Mouse (Mus musculus): ENCODE data around the gene Rock2.

The Rock2 gene

DNA sequence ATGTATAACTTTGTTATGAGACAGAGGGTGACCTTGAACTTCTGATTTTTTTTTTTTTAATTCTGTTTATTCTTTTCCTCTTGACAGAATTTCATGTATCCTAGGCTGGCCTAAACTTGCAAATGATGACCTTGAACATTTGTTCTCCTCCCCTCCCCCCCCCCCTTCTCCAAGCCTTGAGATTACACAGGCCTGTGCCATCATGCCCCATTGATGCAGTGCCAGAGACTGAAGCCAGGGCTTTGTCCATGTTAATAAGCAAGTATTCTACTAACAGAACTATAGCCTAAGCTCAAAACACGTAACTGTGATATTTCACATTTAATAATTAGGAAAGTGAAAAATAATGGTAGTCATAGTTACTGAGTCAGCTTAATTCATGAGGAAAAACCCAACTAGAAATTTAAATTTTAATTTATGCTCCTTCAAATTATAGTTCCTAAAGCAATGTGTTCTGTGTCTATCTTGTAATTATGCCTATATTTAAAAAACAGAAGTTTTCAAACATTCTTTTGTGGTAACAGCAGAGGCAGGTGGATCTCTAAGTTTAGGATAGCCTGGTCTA, 12.7 kb downstream of the Rock2 start:
- DNase-seq = no peak

DNA sequence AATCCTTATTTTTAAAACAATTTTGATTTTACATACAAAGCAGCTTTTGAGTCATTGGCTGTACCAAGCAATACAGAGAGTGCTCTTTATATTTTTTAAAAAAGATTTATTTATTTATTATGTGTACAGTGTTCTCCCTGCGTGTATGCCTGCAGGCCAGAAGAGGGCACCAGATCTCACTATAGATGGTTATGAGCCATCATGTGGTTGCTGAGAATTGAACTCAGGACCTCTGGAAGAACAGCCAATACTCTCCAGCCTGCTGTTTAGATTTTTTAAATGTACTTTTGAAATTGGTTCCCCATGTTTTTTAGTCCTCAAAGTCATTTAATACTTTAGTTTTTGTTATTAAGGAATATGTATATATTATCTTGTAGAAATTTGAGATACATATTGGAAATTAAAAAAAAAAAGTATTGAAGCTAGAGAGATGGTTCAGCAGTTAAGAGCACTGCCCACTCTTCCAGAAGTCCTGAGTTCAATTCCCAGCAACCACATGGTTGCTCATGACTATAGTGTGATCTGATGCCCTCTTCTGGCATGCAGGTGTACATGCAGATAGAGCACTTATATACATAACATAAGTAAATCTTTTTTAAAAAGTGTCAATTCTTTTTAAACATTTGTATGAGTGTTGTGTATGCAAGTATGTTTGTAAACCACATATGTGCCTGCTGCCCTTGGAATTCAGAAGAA, 13.4 kb downstream of the Rock2 start:
- no peak for DNase-seq

DNA sequence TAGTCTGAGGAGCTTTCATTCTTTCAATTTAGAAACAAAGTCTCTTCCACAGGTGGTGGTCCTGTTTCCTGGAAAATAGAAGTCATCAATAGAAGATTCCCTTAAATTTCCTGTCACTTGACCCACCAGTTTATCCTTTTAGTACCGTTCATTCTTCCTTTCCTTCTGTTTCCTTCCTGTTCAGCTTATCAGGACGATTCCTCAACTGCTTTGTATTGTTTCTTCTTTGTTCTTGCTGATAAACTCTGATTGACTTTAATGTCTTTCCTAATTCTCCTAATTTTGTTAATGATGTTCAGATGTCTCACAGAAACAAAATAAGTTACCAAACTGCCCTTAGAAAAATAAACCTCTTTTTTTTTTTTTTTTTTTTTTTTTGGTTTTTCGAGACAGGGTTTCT, 16.8 kb downstream of the Rock2 start:
- no peak for DNase-seq

GRCm38 (mm10) chr12:16912600-16912999, 17.9 kb downstream of the Rock2 start:
- DNase-seq = no peak

DNA sequence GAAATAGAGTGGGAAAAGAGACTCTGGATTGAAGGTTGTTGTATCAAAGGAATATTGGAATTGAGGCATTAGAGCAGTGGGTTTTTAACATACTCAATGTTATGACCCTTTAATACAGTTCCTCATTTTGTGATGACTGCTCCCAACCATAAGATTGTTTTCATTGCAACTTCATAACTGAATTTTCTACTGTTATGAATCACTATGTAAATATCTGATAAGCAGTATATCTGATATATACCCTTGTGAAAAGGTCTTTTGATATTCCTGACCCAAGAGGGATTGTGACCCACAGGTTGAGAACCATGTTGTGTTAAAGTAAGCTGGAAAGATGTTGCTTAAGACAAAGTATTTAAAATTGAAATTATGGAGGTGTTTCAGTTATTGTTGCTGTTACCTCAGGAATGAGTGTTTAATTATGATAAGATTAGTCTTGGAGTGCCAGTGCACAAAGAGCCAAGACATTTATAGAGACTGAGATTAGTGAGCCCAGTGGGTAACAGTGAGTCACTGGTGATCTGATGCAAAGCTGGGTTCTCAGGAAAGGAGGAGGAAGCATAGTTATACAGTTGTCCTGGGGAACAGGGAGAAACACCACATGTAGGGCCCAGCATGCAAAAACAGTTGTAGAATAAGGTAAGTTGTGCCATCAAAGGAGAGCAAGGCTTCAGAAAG, 25.6 kb downstream of the Rock2 start:
- DNase-seq = no peak

- DNase-seq = no peak
Measured at GRCm38 (mm10) chr12:16927889-16928288, 33.2 kb downstream of the Rock2 start.

DNA sequence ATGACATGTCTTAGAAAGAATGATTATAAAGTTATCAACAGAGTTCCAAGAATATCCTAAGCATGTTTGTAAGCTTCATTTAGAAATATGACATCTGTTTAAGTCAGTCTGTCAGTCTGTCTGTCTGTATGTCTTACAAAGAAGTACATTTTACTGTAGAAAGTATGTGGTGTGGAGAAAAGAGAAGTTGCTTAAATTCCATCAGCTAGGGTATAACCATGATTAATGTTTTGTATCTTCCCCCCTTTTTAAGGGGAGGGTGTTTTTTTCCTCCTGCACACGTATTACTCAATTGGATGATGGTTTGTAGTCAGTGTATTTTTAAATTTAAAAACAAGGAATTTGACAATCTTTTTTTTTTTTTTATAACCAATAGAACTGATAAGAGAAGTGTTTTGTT, 39.7 kb downstream of the Rock2 start:
- no peak for DNase-seq

DNA sequence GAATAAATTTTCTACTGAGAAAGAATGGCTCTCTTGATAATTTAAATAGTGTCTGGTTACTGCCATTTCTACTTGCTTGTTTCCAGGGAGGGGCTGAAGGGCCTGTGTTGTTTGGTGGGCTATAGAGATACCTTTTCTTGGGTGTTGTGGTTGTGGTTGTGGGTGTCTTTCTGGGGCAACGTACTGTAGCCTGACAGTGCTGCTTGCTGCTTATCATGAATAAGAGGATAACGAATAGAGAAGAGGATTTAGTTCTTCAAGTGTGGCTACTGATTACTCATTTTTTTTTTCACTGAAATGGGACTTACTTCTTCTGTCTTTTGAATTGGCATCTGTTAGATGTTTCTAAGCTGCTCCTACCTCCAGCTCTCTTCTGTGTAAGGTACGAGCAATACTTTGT, 47.3 kb downstream of the Rock2 start:
- no peak for DNase-seq

- DNase-seq = no peak
Measured at GRCm38 (mm10) chr12:16948239-16948638, 53.5 kb downstream of the Rock2 start.

DNA sequence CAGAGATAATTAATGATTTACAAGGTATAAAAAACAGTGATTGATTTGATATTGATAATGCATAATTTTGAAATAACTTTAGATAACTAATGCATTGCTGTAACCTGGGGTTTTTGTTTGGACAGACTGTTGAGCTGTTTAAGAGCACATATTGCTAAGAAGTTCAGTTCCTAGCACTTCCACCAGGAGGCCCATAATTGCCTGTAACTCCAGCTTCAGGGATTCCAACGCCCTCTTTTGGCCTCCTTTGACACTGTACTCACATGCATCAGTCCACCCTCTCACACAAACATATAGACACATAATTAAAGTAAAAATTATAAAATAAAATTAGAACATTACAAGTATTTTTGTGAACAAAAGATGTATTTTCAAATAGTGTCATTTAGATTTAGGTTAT, 64.2 kb downstream of the Rock2 start:
- peak; percentile 9 for DNase-seq

- no peak for DNase-seq
Measured at GRCm38 (mm10) chr12:16963354-16963753, 68.7 kb downstream of the Rock2 start.

GRCm38 (mm10) chr12:16966811-16967210, 72.1 kb downstream of the Rock2 start:
- DNase-seq = no peak

DNA sequence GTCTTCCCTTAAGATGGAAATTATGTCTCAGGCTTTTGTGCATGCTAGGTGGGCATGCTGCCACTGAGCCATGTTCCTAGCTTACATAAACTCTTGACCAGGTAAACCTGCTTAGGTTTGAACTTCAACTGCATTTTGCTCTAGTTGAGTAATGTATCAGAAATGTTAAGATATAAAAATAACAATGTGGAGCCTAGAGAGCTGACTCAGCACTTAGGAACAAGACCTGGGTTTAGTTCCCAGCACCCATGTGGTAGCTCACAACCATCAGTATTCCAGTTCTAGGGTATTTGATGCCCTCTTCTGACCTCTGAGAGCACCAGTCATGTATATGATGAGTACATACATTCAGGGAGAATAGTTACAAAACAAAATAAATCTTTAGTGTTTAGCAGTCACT, 82.4 kb downstream of the Rock2 start:
- no peak for DNase-seq

- no peak for DNase-seq
Measured at GRCm38 (mm10) chr12:16985778-16986177, 91.1 kb downstream of the Rock2 start.

DNA sequence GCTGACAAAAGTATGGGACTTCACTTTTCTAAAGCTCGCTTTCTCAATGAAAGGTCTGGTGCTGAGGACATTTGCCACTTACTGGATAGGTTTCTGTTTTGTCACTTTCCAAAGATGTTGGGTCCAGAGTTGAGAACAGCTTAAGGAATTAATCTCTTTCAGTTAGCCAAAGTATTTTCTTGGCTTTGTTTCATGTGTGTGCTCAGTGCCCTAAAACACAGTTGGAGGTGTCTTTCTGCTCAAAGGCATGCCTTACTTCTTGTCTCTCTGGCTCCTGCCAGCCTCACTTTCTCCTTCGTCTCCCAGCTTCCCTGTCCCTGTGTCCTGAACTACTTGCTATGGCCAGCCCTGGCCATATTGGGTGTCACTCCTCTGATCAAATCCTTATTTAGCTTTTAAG, 96.7 kb downstream of the Rock2 start:
- no peak for DNase-seq

- DNase-seq = no peak
Measured at GRCm38 (mm10) chr12:16992355-16992754, 97.7 kb downstream of the Rock2 start.

GRCm38 (mm10) chr12:16994291-16994690, 99.6 kb downstream of the Rock2 start:
- DNase-seq = no peak

DNA sequence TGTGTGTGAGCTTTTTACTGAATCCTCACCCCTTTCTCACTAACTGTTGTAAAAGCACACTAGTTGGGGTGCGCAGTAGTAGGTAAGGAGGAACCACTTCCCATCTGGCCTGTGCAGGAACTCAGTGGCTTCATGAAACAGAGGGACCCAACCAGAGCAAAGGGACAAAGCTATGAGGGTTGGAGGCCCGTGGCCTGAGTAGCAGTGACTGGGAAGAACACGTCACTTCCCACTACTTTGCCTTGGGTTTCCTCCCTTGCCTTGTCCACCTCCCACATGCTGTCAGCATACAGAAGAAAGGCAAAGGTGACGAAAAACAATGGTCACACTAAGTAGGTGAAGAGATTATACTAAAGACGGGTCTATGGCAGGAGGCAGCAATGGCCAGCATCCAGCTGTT, 101.6 kb downstream of the Rock2 start:
- no peak for DNase-seq

- DNase-seq = no peak
Measured at GRCm38 (mm10) chr12:16996886-16997462, 102.3 kb downstream of the Rock2 start.

- DNase-seq = no peak
Measured at GRCm38 (mm10) chr12:16999146-16999545, 104.5 kb downstream of the Rock2 start.

- peak; percentile 65 for DNase-seq
Measured at GRCm38 (mm10) chr12:16999739-17000497, 105.2 kb downstream of the Rock2 start, which contains the start of gene Pqlc3. Gene Pqlc3 (minus strand): TSS chr12:17000408.

GRCm38 (mm10) chr12:17000628-17001027, 105.9 kb downstream of the Rock2 start:
- DNase-seq = no peak

DNA sequence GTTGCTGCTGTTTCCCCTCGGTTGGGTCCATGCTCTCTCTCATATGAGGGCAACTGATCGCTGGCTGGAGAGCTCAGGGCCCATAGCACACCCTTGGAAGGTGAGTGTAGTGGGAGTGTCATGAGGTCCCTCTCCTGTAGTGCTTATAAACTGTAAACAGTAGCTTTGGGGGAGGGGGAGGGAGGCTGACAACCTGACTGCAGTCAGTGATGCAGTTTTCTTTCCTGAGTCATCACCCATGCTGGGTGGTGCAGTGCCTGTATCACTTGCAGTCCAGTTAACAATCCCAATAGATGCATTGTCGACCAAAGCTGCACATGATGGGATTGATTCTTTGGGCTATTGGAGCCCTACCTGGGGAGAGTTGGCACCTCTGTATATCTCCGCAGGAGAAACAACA, 106.5 kb downstream of the Rock2 start:
- no peak for DNase-seq

Measured in right cerebral cortex, postnatal 14 days (tissue).